Mouse (Mus musculus) heart, adult 18-20 months (tissue): ENCODE measurements around the gene Dock11. TPM values are rescaled to one million over a fixed set of nuclear protein-coding genes. Genes with fewer than 3 reads are reported as not detected.

ENCODE experiments used
- DNase-seq, 2 experiments: peaks; one replicate each; pipeline ENCODE4 v3.0.0; 2021 to 2022; ENCODE audit warnings: mixed read lengths in 1 of 2
- total RNA-seq, 2 experiments: library from RNA; stranded (reverse); gene quantifications; 2 replicates each; pipeline ENCODE4 v1.2.3; 2021

The Dock11 gene
- total RNA-seq, 2 experiments from 2014 or later: 3.8 to 5.3 TPM

DNA sequence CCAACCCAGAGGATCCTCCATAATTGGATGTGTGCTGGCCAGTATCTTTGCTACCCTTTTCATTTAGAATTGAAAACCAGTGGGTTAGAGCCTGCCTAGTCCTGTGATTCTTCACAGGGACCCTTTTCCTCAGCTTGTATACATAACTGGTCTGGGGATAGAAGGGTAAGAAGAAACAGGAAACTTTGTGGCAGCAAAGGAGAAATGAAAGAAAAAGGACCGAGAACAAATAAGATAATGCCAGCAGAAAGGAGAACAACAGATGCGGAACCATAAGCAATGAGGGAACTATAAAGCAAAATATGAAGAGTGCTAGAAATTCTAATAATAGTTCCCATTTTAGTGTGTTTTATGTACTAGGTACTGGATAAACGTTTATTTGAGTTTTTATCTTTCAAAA is 212.7 kb downstream of the Dock11 start:
- DNase-seq: no peak

DNA sequence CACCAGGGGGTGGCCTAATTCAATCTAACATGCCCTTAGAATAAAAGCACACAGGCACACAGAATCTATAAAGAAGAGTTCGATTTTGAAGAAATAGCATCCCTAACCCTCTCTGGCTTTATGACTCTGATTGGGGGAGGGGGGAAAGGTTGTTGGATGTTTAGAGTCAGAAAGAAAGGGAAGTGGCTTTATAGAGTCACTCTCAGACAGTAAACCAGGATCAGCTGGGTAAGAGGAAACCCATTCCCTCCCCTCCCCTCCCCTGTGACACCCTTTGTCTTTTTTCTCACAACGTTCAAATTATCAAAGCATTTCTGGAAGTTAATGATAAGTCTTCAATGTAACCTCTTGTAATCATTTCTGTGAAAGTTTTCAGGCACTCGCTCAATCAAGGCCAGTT is 220.0 kb downstream of the Dock11 start:
- no peak for DNase-seq

DNA sequence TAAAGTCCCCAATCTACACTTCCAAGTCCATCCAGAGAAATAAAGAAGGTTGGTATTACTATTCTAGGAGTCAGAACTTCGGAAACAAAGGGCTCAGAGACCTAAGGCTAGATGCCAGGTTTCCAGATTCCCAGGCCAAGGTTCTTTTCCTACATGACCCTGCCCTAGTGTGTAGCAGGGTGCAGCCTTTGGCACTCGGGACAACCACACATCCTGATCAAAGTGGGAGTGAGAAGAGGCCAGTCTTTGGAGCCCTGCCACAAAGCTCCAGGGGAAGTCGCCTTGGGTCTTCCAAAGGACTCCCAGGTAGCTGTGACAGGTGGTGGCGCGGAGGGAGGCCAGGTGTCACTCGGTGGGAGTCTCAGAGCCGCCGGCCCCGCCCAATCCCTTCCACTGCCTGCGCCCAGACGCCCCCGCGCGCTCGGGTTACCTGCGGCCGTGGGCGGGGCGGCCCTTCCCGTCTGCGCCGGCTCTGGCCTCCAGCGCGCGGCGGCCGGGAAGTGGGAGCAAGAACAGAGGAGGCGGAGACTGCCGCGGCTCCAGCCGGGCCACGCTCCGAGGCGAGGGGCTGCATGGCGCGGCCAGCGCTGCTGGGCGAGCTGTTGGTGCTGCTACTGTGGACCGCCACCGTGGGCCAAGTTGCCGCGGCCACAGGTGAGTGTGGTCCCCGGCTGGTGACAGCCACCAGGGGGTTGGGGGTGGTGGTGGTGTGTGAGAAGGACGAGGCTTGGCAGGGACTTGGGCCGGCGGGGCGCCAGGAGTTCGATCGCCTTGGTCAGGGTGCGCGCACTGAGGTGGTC is 223.2 kb downstream of the Dock11 start, which contains the start of gene Il13ra1:
Gene Il13ra1 (plus strand): TSS at position 489 of the 800 bp plus-strand sequence.
- peak; percentile 50 to 60 for DNase-seq

DNA sequence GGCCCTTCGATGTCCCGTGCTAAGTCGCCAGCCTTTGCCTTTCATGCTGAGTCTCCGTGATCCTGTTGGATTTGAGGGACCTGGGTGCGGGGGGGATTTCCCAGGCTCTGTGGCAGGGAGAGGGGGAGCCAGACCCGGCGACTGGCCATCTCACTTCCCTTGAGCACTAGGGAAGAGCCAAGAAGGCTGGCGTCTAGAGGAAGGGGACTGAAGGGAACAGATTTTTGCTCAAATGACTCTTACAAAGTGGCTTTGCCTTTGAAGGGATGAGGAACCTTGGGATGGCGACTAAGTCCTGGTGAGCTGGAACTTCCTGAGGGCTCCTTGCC is 223.8 kb downstream of the Dock11 start:
- DNase-seq: peak in 1 of 2 experiments; percentile 31

DNA sequence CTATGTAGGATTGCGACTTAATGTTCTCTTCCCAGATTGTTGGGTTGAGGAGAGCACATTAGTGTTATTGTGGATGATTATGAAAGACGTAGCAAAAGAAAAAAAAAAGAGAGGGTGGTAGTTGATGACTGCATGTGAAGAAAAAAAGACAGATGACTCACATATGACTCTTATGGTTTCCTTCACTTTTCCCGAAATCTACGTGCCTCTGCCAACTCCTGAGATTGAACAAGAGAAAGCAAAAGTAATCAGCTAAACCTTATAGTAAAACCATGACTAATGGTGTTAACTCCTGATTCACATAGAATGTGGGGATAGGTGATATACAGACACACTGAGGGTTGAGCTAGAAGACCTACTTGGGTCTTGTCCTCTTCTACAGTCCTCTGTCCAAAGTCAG is 226.5 kb downstream of the Dock11 start:
- DNase-seq: no peak

Other genes with a start within 250 kb of the Dock11 start
- gene Il13ra1, start 223.3 kb downstream of the Dock11 start, total RNA-seq: 10 to 100 TPM; 28.3 to 31.5 TPM